Mouse (Mus musculus) neural tube, embryonic 13.5 days (tissue): Measurements from ENCODE around the gene Rasip1. TPM values are rescaled to one million over a fixed set of nuclear protein-coding genes. Genes with fewer than 3 reads are reported as not detected.

Experiments used
- ATAC-seq: fragments of 200-750 bp; cut with Nextera tagmentation; 2 replicates; pipeline ENCODE4 v1.8.0; 2017; ENCODE audit warnings: low read depth, mild to moderate bottlenecking, moderate TSS enrichment, moderate library complexity
- H3K27ac ChIP-seq: fragments of 300-500 bp; sonication (generic); replicated peaks from 2 replicates; pipeline ENCODE4 v1.5.1; 2015; ENCODE audit warnings: moderate library complexity, mild to moderate bottlenecking, inconsistent platforms
- H3K27me3 ChIP-seq: fragments of 300-500 bp; sonication (generic); 2 replicates; pipeline ENCODE4 v1.6.1; 2015; ENCODE audit warnings: mild to moderate bottlenecking, inconsistent platforms
- H3K36me3 ChIP-seq: fragments of 300-500 bp; sonication (generic); 2 replicates; pipeline ENCODE4 v1.6.1; 2015; ENCODE audit warnings: mild to moderate bottlenecking, inconsistent platforms
- H3K4me1 ChIP-seq: fragments of 300-500 bp; sonication (generic); replicated peaks from 2 replicates; pipeline ENCODE4 v1.6.1; 2015; ENCODE audit warnings: inconsistent platforms
- H3K4me2 ChIP-seq: fragments of 300-500 bp; sonication (generic); 2 replicates; pipeline ENCODE4 v1.6.1; 2015; ENCODE audit warnings: inconsistent platforms, mild to moderate bottlenecking, moderate library complexity
- H3K4me3 ChIP-seq: fragments of 300-500 bp; sonication (generic); 2 replicates; pipeline ENCODE4 v1.5.1; 2015; ENCODE audit warnings: mild to moderate bottlenecking, inconsistent platforms
- H3K9ac ChIP-seq: fragments of 300-500 bp; sonication (generic); 2 replicates; pipeline ENCODE4 v1.6.1; 2015; ENCODE audit warnings: moderate library complexity, mild to moderate bottlenecking, inconsistent platforms
- H3K9me3 ChIP-seq: fragments of 300-500 bp; sonication (generic); 2 replicates; pipeline ENCODE4 v1.6.1; 2016; ENCODE audit warnings: inconsistent platforms
- WGBS: fragments of 180-500 bp; shearing (Covaris S2); methylation state at CpG from one replicate; pipeline ENCODE4 v1.1.7; 2015; 5-methylcytosine and 5-hydroxymethylcytosine counted together
- polyA plus RNA-seq: library from polyadenylated mRNA; unstranded; fragments of >200 nt; fragmentation: Nextera tagmentation; extraction: Ambion mirVana; gene quantifications from 2 replicates; pipeline ENCODE4 v1.2.1, GENCODE M21; 2015

Gene Rasip1
- polyA plus RNA-seq, 1 experiment from 2014 or later = 13.1 TPM

DNA sequence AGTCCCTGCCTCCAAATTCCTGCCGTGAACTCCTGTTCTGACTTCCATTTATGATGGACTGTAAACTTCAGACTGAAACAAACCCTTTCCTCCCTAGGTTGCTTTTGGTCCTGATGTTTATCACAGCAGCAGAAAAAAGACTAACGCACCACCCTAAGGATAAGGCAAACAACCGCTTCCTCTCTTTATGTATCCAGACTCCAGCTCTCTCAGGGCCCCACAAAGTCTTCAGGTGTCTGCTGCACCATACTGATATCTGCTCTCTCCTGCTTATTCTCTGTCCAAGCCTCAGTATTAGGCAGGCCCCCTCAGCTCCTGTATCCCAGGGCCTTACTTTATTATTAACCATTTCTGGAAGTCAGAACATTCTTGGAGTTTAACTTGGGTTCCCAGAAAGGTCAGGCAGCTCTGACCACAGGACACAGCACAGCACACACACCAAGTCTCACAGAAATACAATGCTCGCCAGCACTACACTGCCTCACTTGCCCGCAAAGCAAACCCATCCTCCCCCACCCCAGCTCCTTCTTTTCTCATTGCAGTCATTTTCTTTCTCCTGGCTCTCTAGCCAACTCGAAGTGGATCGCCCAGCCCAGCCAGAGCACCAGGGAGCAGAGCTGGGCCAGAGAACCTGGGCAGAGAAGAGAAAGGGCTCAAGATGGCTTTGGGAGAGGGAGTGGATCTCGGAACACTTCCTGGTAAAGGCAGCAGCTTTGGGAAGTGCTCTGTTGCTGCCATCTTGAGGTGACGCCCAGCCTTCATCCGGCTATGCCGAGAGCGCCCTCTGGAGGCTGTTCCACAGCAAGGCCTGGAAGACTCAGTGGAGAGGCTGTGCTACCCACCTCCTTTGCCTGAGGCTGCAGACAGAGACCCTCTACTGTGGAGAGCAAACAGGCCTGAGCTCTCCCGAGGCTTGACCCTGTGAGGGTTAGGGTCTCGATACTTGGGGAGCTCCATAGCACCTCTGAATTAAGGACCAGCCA is 55.1 kb downstream of the Rasip1 start:
- 31% methylated on average over 14 of the region's 14 CpGs for WGBS
- Histone ChIP-seq H3K27ac (peak overlapping the region; percentile 35; the same call in 1 of the 2 replicates), H3K9me3 (no peaks in the 10 kb centered on the region), H3K4me1 (peaks cover 31% of the 10 kb centered on the region), H3K27me3 (no peaks in the 10 kb centered on the region), H3K4me3 (no peak overlapping the region), H3K9ac (peak overlapping the region; percentile 43; the same call in 1 of the 2 replicates), H3K36me3 (no peaks in the 10 kb centered on the region), H3K4me2 (peak overlapping the region; percentile 40)
- ATAC-seq = peak; percentile 82

DNA sequence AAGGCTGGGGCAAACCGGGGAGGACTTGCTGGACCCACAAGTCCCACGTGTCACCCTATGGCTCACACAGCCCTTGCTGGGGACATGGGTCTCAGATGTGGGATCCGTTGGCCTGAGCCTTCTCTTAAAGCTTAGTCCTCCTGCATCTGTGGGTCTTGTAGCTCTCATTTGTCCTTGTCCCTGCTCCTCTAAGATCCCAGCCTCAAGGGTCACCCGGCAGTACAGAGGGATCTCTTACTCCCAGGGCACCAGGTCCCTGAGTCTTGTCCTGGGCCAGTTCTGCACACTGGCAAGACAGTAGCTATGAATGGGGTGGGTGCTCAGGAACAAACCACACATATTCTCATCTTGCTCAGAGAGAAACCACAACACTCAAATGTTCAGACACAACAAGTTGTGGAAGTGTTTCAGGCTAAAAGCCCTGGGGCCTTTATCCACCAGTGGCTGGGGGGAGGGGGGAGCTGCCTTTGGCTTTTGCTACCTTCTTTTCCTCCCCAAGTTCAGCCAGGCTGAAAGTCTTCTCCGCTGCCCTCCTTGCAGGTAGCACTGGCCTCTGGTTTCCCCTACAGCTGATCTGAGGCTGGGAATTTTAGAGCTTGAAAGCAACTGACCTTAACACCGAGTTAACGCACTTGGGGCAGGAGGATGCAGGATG is 56.2 kb downstream of the Rasip1 start, which contains the start of gene Ntn5:
TSS of gene Ntn5 (plus strand) at position 627 of the 655 bp plus-strand sequence.
- Histone ChIP-seq H3K4me2 (no peak within 1 kb of the TSS; the same call in 1 of the 2 replicates), H3K4me3 (no peak within 1 kb of the TSS), H3K9me3 (no peaks in the 10 kb centered on the region), H3K36me3 (no peaks in the 10 kb centered on the region), H3K27ac (no peak within 1 kb of the TSS), H3K4me1 (peaks cover 31% of the 10 kb centered on the region), H3K9ac (peak within 1 kb of the TSS; percentile 43; the same call in 1 of the 2 replicates), H3K27me3 (no peaks in the 10 kb centered on the region)
- ATAC-seq = no peak
- 77% methylated on average over 7 of the region's 7 CpGs for WGBS

DNA sequence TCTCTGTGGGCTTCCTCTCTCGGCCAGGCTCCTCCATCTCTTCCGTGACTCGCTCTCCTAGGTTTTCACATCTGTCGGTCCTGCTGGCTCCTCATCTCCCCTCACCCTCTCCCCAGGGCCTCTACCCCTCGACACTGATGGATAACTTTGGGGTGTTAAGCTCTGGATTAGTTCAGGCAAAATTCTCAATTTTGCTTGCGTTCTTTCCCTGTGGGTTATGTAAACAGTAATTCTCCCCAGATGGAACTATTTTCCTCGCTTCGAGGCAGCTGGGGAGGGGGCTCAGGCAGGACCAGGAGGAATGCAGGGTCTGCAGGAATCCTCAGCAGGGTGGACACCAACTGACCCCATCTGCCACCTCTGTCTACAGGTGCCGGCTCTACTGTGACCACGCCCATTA is 58.5 kb downstream of the Rasip1 start:
- Histone ChIP-seq H3K4me1 (peaks cover 31% of the 10 kb centered on the region), H3K27ac (no peak overlapping the region), H3K4me3 (no peak overlapping the region), H3K9me3 (no peaks in the 10 kb centered on the region), H3K27me3 (no peaks in the 10 kb centered on the region; the same call in 1 of the 2 replicates), H3K4me2 (no peak overlapping the region), H3K9ac (no peak overlapping the region), H3K36me3 (no peaks in the 10 kb centered on the region)
- WGBS = 63% methylated on average over 10 of the region's 10 CpGs
- no peak for ATAC-seq

DNA sequence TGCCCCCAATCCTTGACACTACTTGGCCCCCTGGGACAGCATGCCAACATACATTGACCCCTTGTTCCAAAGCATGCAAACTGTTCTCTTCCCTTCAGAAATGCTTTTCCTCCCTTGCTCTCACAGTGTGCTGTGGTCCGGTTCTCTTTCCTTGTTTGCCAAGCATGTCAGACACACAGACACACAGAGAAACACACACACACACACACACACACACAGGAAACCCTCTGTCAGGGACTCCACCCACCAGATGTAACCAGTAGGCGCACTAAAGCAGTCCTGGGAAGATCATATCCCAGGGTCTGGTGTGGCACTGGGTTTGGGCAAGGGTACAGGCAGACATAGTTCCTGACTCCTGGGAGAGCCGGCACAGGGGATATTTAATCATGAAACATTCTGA is 59.6 kb downstream of the Rasip1 start:
- no peak for ATAC-seq
- WGBS = 70% methylated on average over 3 of the region's 3 CpGs
- Histone ChIP-seq H3K27me3 (no peaks in the 10 kb centered on the region; the same call in 1 of the 2 replicates), H3K4me1 (peaks cover 31% of the 10 kb centered on the region), H3K9me3 (no peaks in the 10 kb centered on the region), H3K4me2 (no peak overlapping the region), H3K27ac (no peak overlapping the region), H3K9ac (0 out of 2 replicates have a peak overlapping the region, but pooled peaks have one; percentile 4), H3K36me3 (no peaks in the 10 kb centered on the region), H3K4me3 (no peak overlapping the region)

Other genes with a start within 250 kb of the Rasip1 start
- 186 and 225 TPM in 2 replicates for gene Snrnp70, start 231.7 kb upstream of the Rasip1 start, polyA plus RNA-seq
- not detected in 2 replicates for gene Kcna7, start 221.8 kb upstream of the Rasip1 start, polyA plus RNA-seq
- gene Ntf5, start 213.8 kb upstream of the Rasip1 start, polyA plus RNA-seq = not detected in 2 replicates
- not detected in 2 replicates for gene Lhb, start 206.7 kb upstream of the Rasip1 start, polyA plus RNA-seq
- gene Gys1, start 192.6 kb upstream of the Rasip1 start, polyA plus RNA-seq = 21.5 and 25.9 TPM in 2 replicates
- 89.7 and 111 TPM in 2 replicates for gene Ruvbl2, start 189.4 kb upstream of the Rasip1 start, polyA plus RNA-seq
- gene Ftl1, start 167.6 kb upstream of the Rasip1 start, polyA plus RNA-seq = 6,282 and 6,442 TPM in 2 replicates
- 184 and 237 TPM in 2 replicates for gene Bax, start 160.6 kb upstream of the Rasip1 start, polyA plus RNA-seq
- gene Tulp2, start 145.6 kb upstream of the Rasip1 start, polyA plus RNA-seq = 0.13 and 0.29 TPM in 2 replicates
- not detected in 2 replicates for gene Gm45808, start 140.7 kb upstream of the Rasip1 start, polyA plus RNA-seq
- gene Dhdh, start 138.7 kb upstream of the Rasip1 start, polyA plus RNA-seq = 3.2 and 3.4 TPM in 2 replicates
- gene Nucb1, start 117.1 kb upstream of the Rasip1 start, polyA plus RNA-seq = 116 and 121 TPM in 2 replicates
- 17.2 and 20.9 TPM in 2 replicates for gene Ppp1r15a, start 101.2 kb upstream of the Rasip1 start, polyA plus RNA-seq
- gene Plekha4, start 101.2 kb upstream of the Rasip1 start, polyA plus RNA-seq = 4.1 and 7.9 TPM in 2 replicates
- gene Hsd17b14, start 72.6 kb upstream of the Rasip1 start, polyA plus RNA-seq = 0.52 and 1.7 TPM in 2 replicates
- gene Bcat2, start 57.3 kb upstream of the Rasip1 start, polyA plus RNA-seq = 24.0 and 24.1 TPM in 2 replicates
- gene Fgf21, start 12.0 kb upstream of the Rasip1 start, polyA plus RNA-seq = not detected in 2 replicates
- gene Fut1, start 10.2 kb upstream of the Rasip1 start, polyA plus RNA-seq = not detected in 2 replicates
- gene Izumo1, start 5.7 kb upstream of the Rasip1 start, polyA plus RNA-seq = 0.10 TPM in 1 of 2 replicates, not detected in the other
- gene Mamstr, start 12.5 kb downstream of the Rasip1 start, polyA plus RNA-seq = 3.1 and 3.4 TPM in 2 replicates
- gene Fut2, start 38.9 kb downstream of the Rasip1 start, polyA plus RNA-seq = 0.15 TPM in 1 of 2 replicates, not detected in the other
- gene Ntn5, start 56.5 kb downstream of the Rasip1 start, polyA plus RNA-seq = 1.9 and 2.6 TPM in 2 replicates
- 0.52 and 0.93 TPM in 2 replicates for gene Sec1, start 66.9 kb downstream of the Rasip1 start, polyA plus RNA-seq
- 44.5 and 46.0 TPM in 2 replicates for gene Car11, start 72.4 kb downstream of the Rasip1 start, polyA plus RNA-seq
- 3.1 and 4.1 TPM in 2 replicates for gene Dbp, start 77.6 kb downstream of the Rasip1 start, polyA plus RNA-seq
- gene Rpl18, start 88.0 kb downstream of the Rasip1 start, polyA plus RNA-seq = 570 and 614 TPM in 2 replicates
- gene Sphk2, start 90.5 kb downstream of the Rasip1 start, polyA plus RNA-seq = 25.1 and 26.3 TPM in 2 replicates
- 0.39 and 0.55 TPM in 2 replicates for gene Fam83e, start 93.7 kb downstream of the Rasip1 start, polyA plus RNA-seq
- gene Spaca4, start 98.3 kb downstream of the Rasip1 start, polyA plus RNA-seq = not detected in 2 replicates
- 17.2 and 17.4 TPM in 2 replicates for gene Lmtk3, start 156.2 kb downstream of the Rasip1 start, polyA plus RNA-seq
- gene Sult2b1, start 157.2 kb downstream of the Rasip1 start, polyA plus RNA-seq = 4.9 and 5.2 TPM in 2 replicates
- gene Cyth2, start 187.1 kb downstream of the Rasip1 start, polyA plus RNA-seq = 292 and 303 TPM in 2 replicates
- 0.85 and 0.93 TPM in 2 replicates for gene Kcnj14, start 197.3 kb downstream of the Rasip1 start, polyA plus RNA-seq
- 34.6 and 37.2 TPM in 2 replicates for gene Grwd1, start 203.5 kb downstream of the Rasip1 start, polyA plus RNA-seq
- gene Kdelr1, start 245.3 kb downstream of the Rasip1 start, polyA plus RNA-seq = 41.9 and 44.6 TPM in 2 replicates